Mouse (Mus musculus): Measurements from ENCODE around the gene Cyp2j12.

DNA sequence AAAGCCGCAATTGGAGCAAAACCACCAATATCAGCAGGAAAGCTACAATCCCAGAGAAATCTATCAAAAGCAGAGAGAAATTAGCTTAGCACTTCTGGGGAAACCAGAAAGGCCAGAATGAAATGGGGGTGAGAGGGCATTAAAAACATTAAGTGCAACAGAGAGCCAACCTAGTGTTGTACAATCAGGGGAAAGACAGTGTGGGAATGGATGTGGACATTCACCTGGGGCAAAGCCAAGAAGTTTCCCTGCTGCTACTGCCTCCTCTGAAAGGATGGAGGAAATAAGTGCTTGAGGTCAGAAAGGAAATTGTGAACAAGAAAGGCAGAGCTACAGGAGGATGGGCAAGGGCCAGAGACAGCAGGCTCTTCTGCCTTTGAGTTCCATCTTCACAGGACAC lies 1.7 kb downstream of the Cyp2j12 start:
- TF ChIP-seq CTCF (IDR thresholded peaks at IDR 0.05; ENCODE audit: low read depth) (no peak), EP300 (IDR thresholded peaks at IDR 0.05; ENCODE audit: low read depth) (no peak)

Measured in heart, postnatal 0 days (tissue).